Mouse (Mus musculus) liver, embryonic 15.5 days (tissue): ENCODE measurements at regions not wholly inside any gene's neighbourhood (a gene's known extent, or its start where the extent isn't known, plus 50 kb on each side); places are given as distances from the start of the nearest gene placed in this dataset.

ENCODE experiments used
- ATAC-seq: fragments of 200-750 bp; cut with Nextera tagmentation; 2 replicates; pipeline ENCODE4 v1.8.0; 2017; ENCODE audit warnings: moderate number of reproducible peaks, mild to moderate bottlenecking, moderate library complexity; ENCODE audit not compliant: insufficient read depth
- H3K27ac ChIP-seq: fragments of 300-500 bp; sonication (generic); replicated peaks from 2 replicates; pipeline ENCODE4 v1.5.1; 2015; ENCODE audit warnings: mild to moderate bottlenecking, inconsistent platforms
- H3K27me3 ChIP-seq: fragments of 300-500 bp; sonication (generic); 2 replicates; pipeline ENCODE4 v1.6.1; 2015; ENCODE audit warnings: mild to moderate bottlenecking, inconsistent platforms
- H3K36me3 ChIP-seq: fragments of 300-500 bp; sonication (generic); replicated peaks from 2 replicates; pipeline ENCODE4 v1.6.1; 2015; ENCODE audit warnings: moderate library complexity, mild to moderate bottlenecking, inconsistent platforms
- H3K4me1 ChIP-seq: fragments of 300-500 bp; sonication (generic); replicated peaks from 2 replicates; pipeline ENCODE4 v1.6.1; 2015; ENCODE audit warnings: inconsistent platforms
- H3K4me2 ChIP-seq: fragments of 300-500 bp; sonication (generic); 2 replicates; pipeline ENCODE4 v1.6.1; 2015; ENCODE audit warnings: moderate library complexity, mild to moderate bottlenecking, inconsistent platforms
- H3K4me3 ChIP-seq: fragments of 300-500 bp; sonication (generic); replicated peaks from 2 replicates; pipeline ENCODE4 v1.5.1; 2015; ENCODE audit warnings: mild to moderate bottlenecking, inconsistent platforms
- H3K9ac ChIP-seq: fragments of 300-500 bp; sonication (generic); 2 replicates; pipeline ENCODE4 v1.6.1; 2015; ENCODE audit warnings: moderate library complexity, mild to moderate bottlenecking, inconsistent platforms
- H3K9me3 ChIP-seq: fragments of 300-500 bp; sonication (generic); replicated peaks from 2 replicates; pipeline ENCODE4 v1.6.1; 2016; ENCODE audit warnings: inconsistent platforms
- WGBS: fragments of 180-500 bp; shearing (Covaris S2); methylation state at CpG from one replicate; pipeline ENCODE4 v1.1.7; 2015; ENCODE audit warnings: mixed read lengths; ENCODE audit not compliant: insufficient replicate concordance; 5-methylcytosine and 5-hydroxymethylcytosine counted together

GRCm38 (mm10) chr2:160452730-160453129 lies 85.9 kb upstream of the Mafb start:
- Histone ChIP-seq H3K4me2 (no peak overlapping the region), H3K4me1 (no peaks in the 10 kb centered on the region), H3K4me3 (no peak overlapping the region), H3K27ac (no peak overlapping the region), H3K9ac (no peak overlapping the region), H3K9me3 (no peaks in the 10 kb centered on the region), H3K36me3 (no peaks in the 10 kb centered on the region), H3K27me3 (no peaks in the 10 kb centered on the region; the same call in 1 of the 2 replicates)
- WGBS: 68% methylated on average over 6 of the region's 6 CpGs
- no peak for ATAC-seq

- no peak overlapping the region for H3K9ac ChIP-seq
- 55% methylated on average over 10 of the region's 10 CpGs for WGBS
- H3K4me1 ChIP-seq: no peaks in the 10 kb centered on the region
- H3K36me3 ChIP-seq: no peaks in the 10 kb centered on the region
- no peaks in the 10 kb centered on the region for H3K9me3 ChIP-seq
- H3K4me2 ChIP-seq: no peak overlapping the region
- no peaks in the 10 kb centered on the region; the same call in 1 of the 2 replicates for H3K27me3 ChIP-seq
- no peak overlapping the region for H3K4me3 ChIP-seq
- no peak for ATAC-seq
- H3K27ac ChIP-seq: no peak overlapping the region
These were observed 88.8 kb upstream of the Mafb start for GRCm38 (mm10) chr2:160455617-160456016.

GRCm38 (mm10) chr2:160456681-160457080 lies 89.8 kb upstream of the Mafb start:
- H3K9ac ChIP-seq: no peak overlapping the region
- no peak overlapping the region for H3K4me2 ChIP-seq
- no peaks in the 10 kb centered on the region for H3K4me1 ChIP-seq
- WGBS: 38% methylated on average over 8 of the region's 8 CpGs
- H3K27me3 ChIP-seq: no peaks in the 10 kb centered on the region; the same call in 1 of the 2 replicates
- H3K9me3 ChIP-seq: no peaks in the 10 kb centered on the region
- no peak overlapping the region for H3K4me3 ChIP-seq
- no peaks in the 10 kb centered on the region for H3K36me3 ChIP-seq
- no peak for ATAC-seq
- H3K27ac ChIP-seq: no peak overlapping the region

GRCm38 (mm10) chr2:160471561-160471960 lies 104.7 kb upstream of the Mafb start:
- Histone ChIP-seq H3K9me3 (no peaks in the 10 kb centered on the region), H3K4me2 (no peak overlapping the region), H3K36me3 (no peaks in the 10 kb centered on the region), H3K4me3 (no peak overlapping the region), H3K4me1 (no peaks in the 10 kb centered on the region), H3K9ac (no peak overlapping the region), H3K27me3 (no peaks in the 10 kb centered on the region), H3K27ac (no peak overlapping the region)
- no peak for ATAC-seq
- 55% methylated on average over 4 of the region's 4 CpGs for WGBS

- Histone ChIP-seq H3K9me3 (no peaks in the 10 kb centered on the region), H3K27me3 (no peaks in the 10 kb centered on the region), H3K9ac (no peak overlapping the region), H3K4me3 (no peak overlapping the region), H3K4me2 (no peak overlapping the region), H3K27ac (no peak overlapping the region), H3K4me1 (no peaks in the 10 kb centered on the region), H3K36me3 (no peaks in the 10 kb centered on the region)
- WGBS: 50% methylated on average over 3 of the region's 3 CpGs
- ATAC-seq: no peak
These were observed 109.3 kb upstream of the Mafb start for GRCm38 (mm10) chr2:160476181-160476580.

- Histone ChIP-seq H3K4me3 (no peak overlapping the region), H3K4me1 (no peaks in the 10 kb centered on the region), H3K27ac (no peak overlapping the region), H3K4me2 (no peak overlapping the region), H3K27me3 (no peaks in the 10 kb centered on the region), H3K9me3 (no peaks in the 10 kb centered on the region), H3K36me3 (no peaks in the 10 kb centered on the region), H3K9ac (no peak overlapping the region)
- no peak for ATAC-seq
- WGBS: 46% methylated on average over 7 of the region's 7 CpGs
These were observed 112.4 kb upstream of the Mafb start for GRCm38 (mm10) chr2:160479240-160479639.

- Histone ChIP-seq H3K27me3 (no peaks in the 10 kb centered on the region), H3K36me3 (no peaks in the 10 kb centered on the region), H3K4me1 (no peaks in the 10 kb centered on the region), H3K9ac (no peak overlapping the region), H3K27ac (no peak overlapping the region), H3K4me3 (no peak overlapping the region), H3K9me3 (no peaks in the 10 kb centered on the region), H3K4me2 (no peak overlapping the region)
- 75% methylated on average over 5 of the region's 5 CpGs for WGBS
- ATAC-seq: no peak
These were observed 118.2 kb upstream of the Mafb start for GRCm38 (mm10) chr2:160485097-160485496.

GRCm38 (mm10) chr2:160485515-160485914 lies 118.7 kb upstream of the Mafb start:
- Histone ChIP-seq H3K4me1 (no peaks in the 10 kb centered on the region), H3K4me2 (no peak overlapping the region), H3K27ac (no peak overlapping the region), H3K4me3 (no peak overlapping the region), H3K9ac (no peak overlapping the region), H3K9me3 (no peaks in the 10 kb centered on the region), H3K36me3 (no peaks in the 10 kb centered on the region), H3K27me3 (no peaks in the 10 kb centered on the region)
- ATAC-seq: no peak
- WGBS: 60% methylated on average over 5 of the region's 5 CpGs

GRCm38 (mm10) chr2:160499726-160500125 lies 132.9 kb upstream of the Mafb start:
- H3K4me3 ChIP-seq: no peak overlapping the region
- no peaks in the 10 kb centered on the region for H3K36me3 ChIP-seq
- H3K9me3 ChIP-seq: no peaks in the 10 kb centered on the region
- no peak overlapping the region for H3K4me2 ChIP-seq
- no peaks in the 10 kb centered on the region for H3K4me1 ChIP-seq
- WGBS: 3% methylated on average over 1 of the region's 1 CpGs
- ATAC-seq: no peak
- H3K9ac ChIP-seq: no peak overlapping the region
- H3K27ac ChIP-seq: no peak overlapping the region
- H3K27me3 ChIP-seq: no peaks in the 10 kb centered on the region

- Histone ChIP-seq H3K27me3 (no peaks in the 10 kb centered on the region), H3K9me3 (no peaks in the 10 kb centered on the region), H3K4me1 (no peaks in the 10 kb centered on the region), H3K27ac (no peak overlapping the region), H3K4me2 (no peak overlapping the region), H3K9ac (no peak overlapping the region), H3K4me3 (no peak overlapping the region), H3K36me3 (no peaks in the 10 kb centered on the region)
- no peak for ATAC-seq
- WGBS: 50% methylated on average over 2 of the region's 2 CpGs
These were observed 136.0 kb upstream of the Mafb start for GRCm38 (mm10) chr2:160502901-160503300.

GRCm38 (mm10) chr2:160503597-160504393 lies 136.9 kb upstream of the Mafb start:
- H3K4me2 ChIP-seq: no peak overlapping the region
- WGBS: 59% methylated on average over 16 of the region's 16 CpGs
- H3K36me3 ChIP-seq: no peaks in the 10 kb centered on the region

GRCm38 (mm10) chr2:160504394-160504657 lies 137.5 kb upstream of the Mafb start:
- 64% methylated on average over 4 of the region's 4 CpGs for WGBS
- Histone ChIP-seq H3K4me1 (no peaks in the 10 kb centered on the region), H3K36me3 (no peaks in the 10 kb centered on the region), H3K4me2 (no peak overlapping the region), H3K27ac (no peak overlapping the region), H3K9ac (no peak overlapping the region), H3K27me3 (no peaks in the 10 kb centered on the region), H3K9me3 (no peaks in the 10 kb centered on the region), H3K4me3 (no peak overlapping the region)
- ATAC-seq: no peak

More at GRCm38 (mm10) chr2:160503597-160504393, 136.9 kb upstream of the Mafb start:
- ATAC-seq: no peak
- no peaks in the 10 kb centered on the region for H3K27me3 ChIP-seq
- H3K9me3 ChIP-seq: no peaks in the 10 kb centered on the region
- H3K27ac ChIP-seq: no peak overlapping the region
- H3K4me3 ChIP-seq: no peak overlapping the region
- H3K9ac ChIP-seq: no peak overlapping the region
- H3K4me1 ChIP-seq: no peaks in the 10 kb centered on the region
